Mouse (Mus musculus): ENCODE results near the gene Gm11077. TPM values are rescaled to one million over a fixed set of nuclear protein-coding genes. Genes with fewer than 3 reads are reported as not detected.
A peak's percentile ranks its signal among the peaks of the same experiment; 100 is the strongest.

Gene Gm11077
- polyA plus RNA-seq, 1 experiment from 2014 or later: not detected

- Histone ChIP-seq H3K9ac (ENCODE audit: low read length) (no peak overlapping the region), H3K4me1 (ENCODE audit: control insufficient read depth, insufficient read depth, low read length) (no peaks in the 10 kb centered on the region), H3K36me3 (ENCODE audit: control insufficient read depth, insufficient read depth, low read length) (no peaks in the 10 kb centered on the region), H3K9me3 (replicated peaks; ENCODE audit: control insufficient read depth, low read length) (0 out of 2 replicates have a peak, but pooled peaks cover 3% of the 10 kb centered on the region), H3K4me2 (ENCODE audit: low read depth, low read length) (no peak overlapping the region), H3K27ac (ENCODE audit: low read length) (no peak overlapping the region), H3K4me3 (replicated peaks; ENCODE audit: low read length) (no peak overlapping the region), H3K27me3 (ENCODE audit: control insufficient read depth, insufficient read depth, low read length) (no peaks in the 10 kb centered on the region)
- 64% methylated on average over 6 of the region's 6 CpGs for WGBS
- ATAC-seq (ENCODE audit: insufficient read depth, low FRiP score): no peak
Measured at GRCm38 (mm10) chr6:140701259-140701658, 27.8 kb upstream of the Gm11077 start.

DNA sequence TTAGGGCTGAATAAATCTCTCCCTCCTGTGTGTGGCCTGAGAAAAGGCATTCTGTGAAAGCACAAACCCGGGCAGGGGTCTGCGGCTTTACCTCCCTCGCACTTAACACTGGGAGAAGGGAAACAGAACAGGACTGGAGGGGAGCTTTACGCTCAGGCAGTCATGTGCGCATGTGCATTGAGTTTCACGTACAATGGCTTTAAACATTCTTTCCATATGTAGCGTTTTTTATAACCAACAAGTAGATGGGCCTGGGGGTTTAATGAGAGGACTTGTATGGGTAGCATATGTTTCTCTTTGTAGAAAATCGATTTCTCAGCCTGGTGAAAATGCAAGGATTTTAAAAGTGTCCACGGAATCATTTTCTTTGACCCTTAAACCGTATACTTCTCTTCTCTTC, 24.0 kb upstream of the Gm11077 start:
- H3K36me3 ChIP-seq (ENCODE audit: control insufficient read depth, insufficient read depth, low read length): no peaks in the 10 kb centered on the region
- H3K9ac ChIP-seq (ENCODE audit: low read length): no peak overlapping the region
- 0 out of 2 replicates have a peak, but pooled peaks cover 3% of the 10 kb centered on the region for H3K9me3 ChIP-seq (replicated peaks; ENCODE audit: control insufficient read depth, low read length)
- no peak overlapping the region for H3K4me3 ChIP-seq (replicated peaks; ENCODE audit: low read length)
- H3K4me2 ChIP-seq (ENCODE audit: low read depth, low read length): no peak overlapping the region
- no peak overlapping the region for H3K27ac ChIP-seq (ENCODE audit: low read length)
- ATAC-seq (ENCODE audit: insufficient read depth, low FRiP score): no peak
- WGBS: 92% methylated on average over 10 of the region's 10 CpGs
- H3K27me3 ChIP-seq (ENCODE audit: control insufficient read depth, insufficient read depth, low read length): no peaks in the 10 kb centered on the region
- no peaks in the 10 kb centered on the region for H3K4me1 ChIP-seq (ENCODE audit: control insufficient read depth, insufficient read depth, low read length)

DNA sequence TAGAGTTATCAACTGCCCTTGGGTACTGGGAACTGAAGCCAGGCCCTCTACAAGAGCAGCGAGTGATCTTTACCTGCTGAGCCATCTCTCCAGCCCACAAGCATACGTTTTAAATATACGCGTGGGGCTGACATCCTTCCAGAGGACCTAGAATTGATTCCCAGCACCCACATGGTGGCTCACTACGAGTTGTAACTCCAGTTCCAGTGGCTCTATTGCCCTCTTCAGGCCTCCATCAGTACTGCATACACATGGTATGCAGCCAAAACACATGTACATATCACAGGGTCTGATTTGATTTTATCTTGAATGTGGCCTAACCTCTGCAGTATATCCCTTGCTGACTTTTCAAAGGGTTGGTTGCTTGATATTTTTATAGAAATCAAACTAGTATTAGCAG, 23.0 kb upstream of the Gm11077 start:
- Histone ChIP-seq H3K9me3 (replicated peaks; ENCODE audit: control insufficient read depth, low read length) (0 out of 2 replicates have a peak, but pooled peaks cover 3% of the 10 kb centered on the region), H3K27me3 (ENCODE audit: control insufficient read depth, insufficient read depth, low read length) (no peaks in the 10 kb centered on the region), H3K36me3 (ENCODE audit: control insufficient read depth, insufficient read depth, low read length) (no peaks in the 10 kb centered on the region), H3K4me1 (ENCODE audit: control insufficient read depth, insufficient read depth, low read length) (no peaks in the 10 kb centered on the region), H3K4me3 (replicated peaks; ENCODE audit: low read length) (no peak overlapping the region), H3K27ac (ENCODE audit: low read length) (no peak overlapping the region), H3K9ac (ENCODE audit: low read length) (no peak overlapping the region), H3K4me2 (ENCODE audit: low read depth, low read length) (no peak overlapping the region)
- WGBS: 89% methylated on average over 5 of the region's 5 CpGs
- ATAC-seq (ENCODE audit: insufficient read depth, low FRiP score): no peak

DNA sequence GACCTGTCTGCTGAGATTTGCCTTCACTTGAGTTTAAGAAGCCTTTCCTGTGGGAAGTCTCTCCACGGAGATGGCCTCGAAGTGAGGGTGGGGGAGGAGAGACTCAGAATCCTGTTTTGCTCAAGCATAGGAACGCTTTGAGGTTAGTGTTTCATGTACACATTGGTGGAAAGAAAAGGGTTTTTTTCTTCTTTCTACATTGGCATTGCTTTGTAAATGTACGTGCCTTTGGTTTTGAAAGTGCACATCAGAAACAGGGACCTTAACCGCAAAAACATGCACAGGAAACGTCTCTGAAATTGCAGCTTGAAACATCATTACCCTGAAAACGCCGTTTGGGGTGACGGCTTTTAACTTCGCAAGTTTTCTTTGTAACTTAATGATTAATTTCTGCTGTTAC, 21.0 kb upstream of the Gm11077 start:
- no peak for ATAC-seq (ENCODE audit: insufficient read depth, low FRiP score)
- Histone ChIP-seq H3K4me3 (replicated peaks; ENCODE audit: low read length) (no peak overlapping the region), H3K27ac (ENCODE audit: low read length) (no peak overlapping the region), H3K36me3 (ENCODE audit: control insufficient read depth, insufficient read depth, low read length) (no peaks in the 10 kb centered on the region), H3K9ac (ENCODE audit: low read length) (no peak overlapping the region), H3K27me3 (ENCODE audit: control insufficient read depth, insufficient read depth, low read length) (no peaks in the 10 kb centered on the region), H3K4me2 (ENCODE audit: low read depth, low read length) (no peak overlapping the region), H3K9me3 (replicated peaks; ENCODE audit: control insufficient read depth, low read length) (0 out of 2 replicates have a peak, but pooled peaks cover 3% of the 10 kb centered on the region), H3K4me1 (ENCODE audit: control insufficient read depth, insufficient read depth, low read length) (no peaks in the 10 kb centered on the region)
- 58% methylated on average over 10 of the region's 10 CpGs for WGBS

GRCm38 (mm10) chr6:140709415-140710107, 19.5 kb upstream of the Gm11077 start:
- 0 out of 2 replicates have a peak, but pooled peaks cover 3% of the 10 kb centered on the region for H3K9me3 ChIP-seq (replicated peaks; ENCODE audit: control insufficient read depth, low read length)
- ATAC-seq (ENCODE audit: insufficient read depth, low FRiP score): no peak
- no peak overlapping the region for H3K27ac ChIP-seq (ENCODE audit: low read length)
- 71% methylated on average over 6 of the region's 6 CpGs for WGBS
- H3K4me3 ChIP-seq (replicated peaks; ENCODE audit: low read length): no peak overlapping the region
- H3K36me3 ChIP-seq (ENCODE audit: control insufficient read depth, insufficient read depth, low read length): no peaks in the 10 kb centered on the region
- no peaks in the 10 kb centered on the region for H3K27me3 ChIP-seq (ENCODE audit: control insufficient read depth, insufficient read depth, low read length)
- no peak overlapping the region for H3K9ac ChIP-seq (ENCODE audit: low read length)
- H3K4me1 ChIP-seq (ENCODE audit: control insufficient read depth, insufficient read depth, low read length): no peaks in the 10 kb centered on the region
- no peak overlapping the region for H3K4me2 ChIP-seq (ENCODE audit: low read depth, low read length)

DNA sequence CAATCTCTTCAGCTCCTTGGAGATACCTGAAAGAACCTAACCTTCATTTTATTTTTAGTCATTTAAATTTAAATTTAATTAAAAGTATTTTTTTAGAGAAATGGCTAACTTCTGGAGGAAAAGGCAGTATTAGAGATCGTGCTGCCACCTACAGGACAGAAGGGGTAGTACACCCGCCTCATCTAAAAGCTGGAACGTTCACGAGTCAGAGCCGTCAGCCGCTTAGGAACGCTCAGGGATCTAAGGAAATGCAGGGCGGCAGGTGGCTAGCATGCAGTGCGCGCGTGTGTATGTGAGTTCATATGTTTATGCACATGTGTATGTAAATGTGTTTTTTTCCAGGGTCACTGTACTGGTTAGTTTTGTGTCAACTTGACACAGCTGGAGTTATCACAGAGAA, 16.3 kb upstream of the Gm11077 start:
- 9% methylated on average over 11 of the region's 11 CpGs for WGBS
- Histone ChIP-seq H3K4me3 (replicated peaks; ENCODE audit: low read length) (no peak overlapping the region), H3K27me3 (ENCODE audit: control insufficient read depth, insufficient read depth, low read length) (no peaks in the 10 kb centered on the region), H3K4me1 (ENCODE audit: control insufficient read depth, insufficient read depth, low read length) (no peaks in the 10 kb centered on the region), H3K27ac (ENCODE audit: low read length) (no peak overlapping the region), H3K4me2 (ENCODE audit: low read depth, low read length) (no peak overlapping the region), H3K9me3 (replicated peaks; ENCODE audit: control insufficient read depth, low read length) (no peaks in the 10 kb centered on the region), H3K9ac (ENCODE audit: low read length) (no peak overlapping the region), H3K36me3 (ENCODE audit: control insufficient read depth, insufficient read depth, low read length) (no peaks in the 10 kb centered on the region)
- ATAC-seq (ENCODE audit: insufficient read depth, low FRiP score): no peak

- ATAC-seq (ENCODE audit: insufficient read depth, low FRiP score): peak; percentile 37; the same call in 1 of the 2 replicates
- Histone ChIP-seq H3K9ac (ENCODE audit: low read length) (no peak overlapping the region), H3K4me2 (ENCODE audit: low read depth, low read length) (no peak overlapping the region), H3K4me3 (replicated peaks; ENCODE audit: low read length) (no peak overlapping the region), H3K36me3 (ENCODE audit: control insufficient read depth, insufficient read depth, low read length) (no peaks in the 10 kb centered on the region), H3K9me3 (replicated peaks; ENCODE audit: control insufficient read depth, low read length) (no peaks in the 10 kb centered on the region), H3K27ac (ENCODE audit: low read length) (no peak overlapping the region), H3K27me3 (ENCODE audit: control insufficient read depth, insufficient read depth, low read length) (no peaks in the 10 kb centered on the region), H3K4me1 (ENCODE audit: control insufficient read depth, insufficient read depth, low read length) (no peaks in the 10 kb centered on the region)
- WGBS: 20% methylated on average over 10 of the region's 10 CpGs
Measured at GRCm38 (mm10) chr6:140714905-140715365, 14.1 kb upstream of the Gm11077 start.

DNA sequence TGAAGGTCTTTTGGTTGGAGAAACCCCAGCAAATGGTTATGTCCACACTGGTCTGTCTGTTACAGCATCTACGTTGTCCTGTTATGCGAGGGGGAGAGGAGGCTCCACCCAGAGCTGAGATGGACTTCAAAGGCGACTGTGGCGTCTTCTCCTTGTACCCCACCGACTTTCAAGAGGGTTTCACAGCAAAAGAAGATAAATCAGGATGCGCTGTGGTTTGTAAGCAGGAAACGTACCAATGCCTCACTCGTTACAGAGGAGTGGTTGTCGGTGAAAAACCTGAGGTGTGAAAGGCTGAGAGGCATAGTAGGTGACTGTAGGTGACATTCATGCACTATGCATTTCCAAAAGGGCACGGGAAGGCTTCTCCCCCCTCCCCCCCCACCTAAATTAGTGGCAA, 7.0 kb upstream of the Gm11077 start:
- 74% methylated on average over 10 of the region's 10 CpGs for whole genome bisulfite sequencing
- ATAC-seq (ENCODE audit: insufficient read depth, low FRiP score): no peak

DNA sequence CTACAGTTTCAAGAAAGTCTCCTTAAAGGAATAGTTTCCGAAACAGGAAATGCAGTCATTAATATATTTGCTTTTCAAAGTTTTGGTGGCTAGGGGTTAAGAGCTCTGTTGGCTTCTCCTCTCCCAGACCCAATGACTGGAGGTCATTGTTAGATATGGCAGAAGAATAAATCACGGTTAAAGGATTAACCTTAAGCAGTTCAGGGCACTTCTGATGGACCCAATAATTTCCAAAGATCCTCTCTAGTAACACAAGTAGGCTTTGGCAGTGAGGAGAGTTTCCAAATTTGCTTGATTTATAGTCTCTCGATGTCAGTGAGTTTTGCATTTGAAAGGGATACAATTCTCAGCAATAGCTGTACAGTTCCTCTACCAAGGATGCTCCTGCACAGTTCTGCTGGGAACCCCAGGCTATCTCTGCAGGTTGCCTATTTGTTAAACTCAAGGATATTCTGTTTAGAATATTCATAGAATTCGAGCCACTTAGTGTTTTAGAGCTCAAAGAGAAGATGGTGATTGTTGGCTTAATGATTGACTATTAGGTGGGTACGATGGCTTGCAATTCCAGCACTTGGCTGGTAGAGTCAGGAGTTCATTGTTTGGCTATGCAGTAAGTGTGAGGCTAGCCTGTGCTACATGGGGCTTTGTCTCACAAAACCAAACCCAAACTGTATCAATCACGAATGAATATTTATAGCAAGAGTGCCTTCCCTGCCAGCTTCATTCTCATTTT, 1.8 kb downstream of the Gm11077 start:
- WGBS: 48% methylated on average over 6 of the region's 6 CpGs
- ATAC-seq (ENCODE audit: insufficient read depth, low FRiP score): no peak
- Histone ChIP-seq H3K9me3 (replicated peaks; ENCODE audit: control insufficient read depth, low read length) (peaks cover 6% of the 10 kb centered on the region; the same call in 1 of the 2 replicates), H3K36me3 (ENCODE audit: control insufficient read depth, insufficient read depth, low read length) (no peaks in the 10 kb centered on the region), H3K27me3 (ENCODE audit: control insufficient read depth, insufficient read depth, low read length) (no peaks in the 10 kb centered on the region), H3K9ac (ENCODE audit: low read length) (no peak overlapping the region), H3K4me3 (replicated peaks; ENCODE audit: low read length) (no peak overlapping the region), H3K4me1 (ENCODE audit: control insufficient read depth, insufficient read depth, low read length) (no peaks in the 10 kb centered on the region), H3K4me2 (ENCODE audit: low read depth, low read length) (no peak overlapping the region), H3K27ac (ENCODE audit: low read length) (no peak overlapping the region)

More for the DNA sequence above, 7.0 kb upstream of the Gm11077 start:
- Histone ChIP-seq H3K36me3 (ENCODE audit: control insufficient read depth, insufficient read depth, low read length) (no peaks in the 10 kb centered on the region), H3K27me3 (ENCODE audit: control insufficient read depth, insufficient read depth, low read length) (no peaks in the 10 kb centered on the region), H3K9me3 (replicated peaks; ENCODE audit: control insufficient read depth, low read length) (no peaks in the 10 kb centered on the region), H3K4me2 (ENCODE audit: low read depth, low read length) (no peak overlapping the region), H3K4me3 (replicated peaks; ENCODE audit: low read length) (no peak overlapping the region), H3K4me1 (ENCODE audit: control insufficient read depth, insufficient read depth, low read length) (no peaks in the 10 kb centered on the region), H3K27ac (ENCODE audit: low read length) (no peak overlapping the region), H3K9ac (ENCODE audit: low read length) (no peak overlapping the region)

All from stomach, embryonic 16.5 days (tissue).